Mouse (Mus musculus) 3T3-L1 (cell line): ENCODE data around the gene Vdac1.
A peak's percentile ranks its signal among the peaks of the same experiment; 100 is the strongest.

Experiments used
- DNase-seq: peaks from one replicate; pipeline ENCODE4 v3.0.0-alpha.2; 2015; ENCODE audit warnings: low read depth, low spot score

Gene Vdac1

GRCm38 (mm10) chr11:52419861-52420260, 59.2 kb downstream of the Vdac1 start:
- no peak for DNase-seq

GRCm38 (mm10) chr11:52420296-52421052, 59.8 kb downstream of the Vdac1 start:
- DNase-seq: no peak

- DNase-seq: peak; percentile 87
Observed at GRCm38 (mm10) chr11:52421053-52421778, 60.6 kb downstream of the Vdac1 start.

- no peak for DNase-seq
Observed at GRCm38 (mm10) chr11:52429440-52429839, 68.8 kb downstream of the Vdac1 start.

GRCm38 (mm10) chr11:52431594-52431993, 70.9 kb downstream of the Vdac1 start:
- DNase-seq: peak; percentile 11

GRCm38 (mm10) chr11:52432148-52432547, 71.5 kb downstream of the Vdac1 start:
- no peak for DNase-seq

GRCm38 (mm10) chr11:52433076-52433796, 72.6 kb downstream of the Vdac1 start:
- DNase-seq: peak; percentile 94

GRCm38 (mm10) chr11:52433797-52434195, 73.1 kb downstream of the Vdac1 start:
- no peak for DNase-seq

GRCm38 (mm10) chr11:52435466-52435865, 74.8 kb downstream of the Vdac1 start:
- no peak for DNase-seq

- DNase-seq: no peak
Observed at GRCm38 (mm10) chr11:52437123-52437522, 76.5 kb downstream of the Vdac1 start.
